Mouse (Mus musculus) kidney, adult 2 months (tissue): Measurements from ENCODE around the gene Iqschfp. TPM values are rescaled to one million over a fixed set of nuclear protein-coding genes. Genes with fewer than 3 reads are reported as not detected.

Experiments
- DNase-seq: peaks from one replicate; pipeline ENCODE4 v3.0.0; 2021
- H3K27ac ChIP-seq: fragments of 200-500 bp; 2 replicates; pipeline ENCODE4 v1.5.1; 2012; ENCODE audit warnings: low read depth, low read length, control low read depth, inconsistent platforms; ENCODE audit not compliant: insufficient read depth
- H3K27me3 ChIP-seq: fragments of 200-500 bp; replicated peaks from 2 replicates; pipeline ENCODE4 v1.6.1; 2012; ENCODE audit warnings: mild to moderate bottlenecking, moderate library complexity, low read length, inconsistent platforms; ENCODE audit not compliant: control insufficient read depth, insufficient read depth
- H3K36me3 ChIP-seq: fragments of 200-500 bp; 2 replicates; pipeline ENCODE4 v1.6.1; 2012; ENCODE audit warnings: mild to moderate bottlenecking, moderate library complexity, low read length, inconsistent platforms; ENCODE audit not compliant: control insufficient read depth, insufficient read depth
- H3K4me1 ChIP-seq: fragments of 200-500 bp; 2 replicates; pipeline ENCODE4 v1.6.1; 2011; ENCODE audit warnings: low read length; ENCODE audit not compliant: control insufficient read depth, insufficient read depth
- H3K4me3 ChIP-seq: fragments of 200-500 bp; 2 replicates; pipeline ENCODE4 v1.5.1; 2011; ENCODE audit warnings: mild to moderate bottlenecking, low read depth, low read length, control low read depth; ENCODE audit not compliant: insufficient read depth
- CTCF ChIP-seq: fragments of 200-500 bp; conservative IDR thresholded peaks from 2 replicates; pipeline ENCODE4 v1.5.1; 2011; ENCODE audit warnings: low read depth, mild to moderate bottlenecking, control low read depth, low read length, moderate library complexity, mixed read lengths; ENCODE audit not compliant: insufficient read depth, insufficient read length
- POLR2A ChIP-seq: fragments of 200-500 bp; IDR thresholded peaks from one replicate; pipeline ENCODE4 v1.6.1; 2011; ENCODE audit warnings: low read depth, low read length, control low read depth
- WGBS: fragments of 180-500 bp; shearing (Covaris S2); methylation state at CpG from one replicate; pipeline ENCODE4 v1.1.7; 2018; 5-methylcytosine and 5-hydroxymethylcytosine counted together
- polyA plus RNA-seq: library from polyadenylated mRNA; depleted of rRNA; stranded (reverse); fragments of >200 nt; gene quantifications from 2 replicates; pipeline ENCODE4 v1.2.3, GENCODE M21; 2012

Gene Iqschfp
- polyA plus RNA-seq, 1 experiment, result not detected

DNA sequence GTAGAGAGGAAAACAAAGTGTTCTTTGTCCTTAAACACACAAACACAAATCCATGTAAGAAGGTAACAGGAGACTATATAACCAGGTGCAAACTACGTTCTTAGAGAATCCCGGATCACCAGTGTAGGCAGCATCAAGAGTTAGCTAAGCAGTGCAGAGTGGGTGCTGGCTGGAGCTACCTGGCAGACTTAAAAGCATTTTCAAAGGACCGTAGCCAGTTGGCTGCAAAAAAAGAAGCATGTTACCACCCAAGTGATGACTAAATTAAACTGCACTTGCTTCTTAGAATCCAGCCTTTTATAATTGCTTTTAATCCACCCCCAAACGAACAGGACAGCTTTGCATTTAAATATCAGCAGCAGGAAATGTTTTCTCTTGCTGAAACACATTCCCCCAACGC, 574.6 kb downstream of the Iqschfp start:
- 51% methylated on average over 5 of the region's 5 CpGs for WGBS

GRCm38 (mm10) chr3:68467941-68468687, 576.1 kb downstream of the Iqschfp start:
- WGBS, result 3% methylated on average over 10 of the region's 10 CpGs
- H3K27me3 ChIP-seq, result no peaks in the 10 kb centered on the region
- H3K36me3 ChIP-seq, result no peaks in the 10 kb centered on the region
- DNase-seq, result peak; percentile 65
- H3K4me1 ChIP-seq, result peaks cover 21% of the 10 kb centered on the region
- peak overlapping the region; percentile 43 for H3K4me3 ChIP-seq
- no peak for TF ChIP-seq POLR2A
- TF ChIP-seq CTCF, result no peak
- peak overlapping the region; percentile 59 for H3K27ac ChIP-seq

More for the DNA sequence above, 574.6 kb downstream of the Iqschfp start:
- Histone ChIP-seq H3K4me1 (peaks cover 21% of the 10 kb centered on the region), H3K27ac (no peak overlapping the region), H3K36me3 (no peaks in the 10 kb centered on the region), H3K27me3 (no peaks in the 10 kb centered on the region), H3K4me3 (no peak overlapping the region)
- DNase-seq, result no peak
- no peak for TF ChIP-seq CTCF
- no peak for TF ChIP-seq POLR2A

DNA sequence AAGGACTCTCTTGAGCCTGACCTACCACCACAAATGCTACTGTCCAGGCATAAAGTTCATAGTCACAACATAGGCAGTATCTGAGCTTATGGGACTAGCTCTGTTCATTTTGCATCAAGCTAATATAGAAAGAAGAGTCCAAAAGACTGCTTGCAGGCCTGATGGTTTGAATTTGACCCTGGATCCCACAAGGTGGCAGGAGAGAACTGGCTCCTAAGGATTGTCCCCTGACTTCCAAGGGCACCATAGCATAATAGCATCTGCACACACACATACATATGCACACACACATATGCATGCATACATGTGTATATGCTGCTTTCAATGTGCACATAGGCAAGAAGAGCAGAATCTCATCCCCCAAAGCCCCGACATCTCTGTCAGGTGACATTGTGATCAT, 577.6 kb downstream of the Iqschfp start:
- no peaks in the 10 kb centered on the region for H3K36me3 ChIP-seq
- H3K27ac ChIP-seq, result peak overlapping the region; percentile 89
- peak; percentile 50 for DNase-seq
- no peak overlapping the region for H3K4me3 ChIP-seq
- 27% methylated on average over 1 of the region's 1 CpGs for WGBS
- H3K27me3 ChIP-seq, result no peaks in the 10 kb centered on the region
- TF ChIP-seq POLR2A (no peak), CTCF (peak; percentile 50; the same call in 1 of the 2 replicates)
- H3K4me1 ChIP-seq, result peaks cover 21% of the 10 kb centered on the region

GRCm38 (mm10) chr3:68470061-68470460, 578.0 kb downstream of the Iqschfp start:
- Histone ChIP-seq H3K27ac (peak overlapping the region; percentile 89), H3K27me3 (no peaks in the 10 kb centered on the region), H3K4me3 (no peak overlapping the region), H3K36me3 (no peaks in the 10 kb centered on the region), H3K4me1 (peaks cover 21% of the 10 kb centered on the region)
- WGBS, result 7% methylated on average over 3 of the region's 3 CpGs
- DNase-seq, result peak; percentile 70
- TF ChIP-seq POLR2A, result no peak
- no peak for TF ChIP-seq CTCF

GRCm38 (mm10) chr3:68470622-68471021, 578.6 kb downstream of the Iqschfp start:
- Histone ChIP-seq H3K36me3 (no peaks in the 10 kb centered on the region), H3K27me3 (no peaks in the 10 kb centered on the region), H3K4me3 (no peak overlapping the region), H3K27ac (peak overlapping the region; percentile 89), H3K4me1 (peaks cover 21% of the 10 kb centered on the region)
- TF ChIP-seq POLR2A (no peak), CTCF (no peak)
- no peak for DNase-seq
- WGBS, result 52% methylated on average over 5 of the region's 5 CpGs

- H3K4me3 ChIP-seq, result no peak overlapping the region
- no peaks in the 10 kb centered on the region for H3K27me3 ChIP-seq
- 89% methylated on average over 7 of the region's 7 CpGs for WGBS
- H3K36me3 ChIP-seq, result no peaks in the 10 kb centered on the region
- no peak overlapping the region for H3K27ac ChIP-seq
- H3K4me1 ChIP-seq, result peaks cover 3% of the 10 kb centered on the region; the same call in 1 of the 2 replicates
- no peak for DNase-seq
- no peak for TF ChIP-seq CTCF
- TF ChIP-seq POLR2A, result no peak
Observed at GRCm38 (mm10) chr3:68476336-68476735, 584.3 kb downstream of the Iqschfp start.

- H3K27me3 ChIP-seq, result no peaks in the 10 kb centered on the region
- peak overlapping the region; percentile 90 for H3K27ac ChIP-seq
- H3K36me3 ChIP-seq, result no peaks in the 10 kb centered on the region
- peak; percentile 71 for DNase-seq
- TF ChIP-seq POLR2A, result no peak
- no peak for TF ChIP-seq CTCF
- no peak overlapping the region for H3K4me3 ChIP-seq
- H3K4me1 ChIP-seq, result peaks cover 3% of the 10 kb centered on the region; the same call in 1 of the 2 replicates
- WGBS, result 38% methylated on average over 2 of the region's 2 CpGs
Observed at GRCm38 (mm10) chr3:68477478-68477877, 585.4 kb downstream of the Iqschfp start.
